Mouse (Mus musculus) limb, embryonic 13.5 days (tissue): ENCODE measurements at regions not wholly inside any gene's neighbourhood (a gene's known extent, or its start where the extent isn't known, plus 50 kb on each side); places are given as distances from the start of the nearest gene placed in this dataset.

Experiments used
- ATAC-seq: fragments of 200-750 bp; cut with Nextera tagmentation; 2 replicates; pipeline ENCODE4 v1.8.0; 2017; ENCODE audit warnings: low read depth, moderate number of reproducible peaks, moderate TSS enrichment; ENCODE audit not compliant: low FRiP score
- H3K27ac ChIP-seq: fragments of 300-500 bp; sonication (generic); 2 replicates; pipeline ENCODE4 v1.5.1; 2015; ENCODE audit warnings: inconsistent platforms, mild to moderate bottlenecking, moderate library complexity
- H3K27me3 ChIP-seq: fragments of 300-500 bp; sonication (generic); 2 replicates; pipeline ENCODE4 v1.6.1; 2015; ENCODE audit warnings: mild to moderate bottlenecking, inconsistent platforms
- H3K36me3 ChIP-seq: fragments of 300-500 bp; sonication (generic); 2 replicates; pipeline ENCODE4 v1.6.1; 2015; ENCODE audit warnings: inconsistent platforms, mild to moderate bottlenecking, moderate library complexity
- H3K4me1 ChIP-seq: fragments of 300-500 bp; sonication (generic); 2 replicates; pipeline ENCODE4 v1.6.1; 2015; ENCODE audit warnings: inconsistent platforms
- H3K4me2 ChIP-seq: fragments of 300-500 bp; sonication (generic); replicated peaks from 2 replicates; pipeline ENCODE4 v1.6.1; 2015; ENCODE audit warnings: inconsistent platforms, mild to moderate bottlenecking, moderate library complexity
- H3K4me3 ChIP-seq: fragments of 300-500 bp; sonication (generic); 2 replicates; pipeline ENCODE4 v1.5.1; 2015; ENCODE audit warnings: moderate library complexity, mild to moderate bottlenecking, inconsistent platforms
- H3K9ac ChIP-seq: fragments of 300-500 bp; sonication (generic); 2 replicates; pipeline ENCODE4 v1.6.1; 2015; ENCODE audit warnings: mild to moderate bottlenecking, inconsistent platforms
- H3K9me3 ChIP-seq: fragments of 300-500 bp; sonication (generic); 2 replicates; pipeline ENCODE4 v1.6.1; 2016; ENCODE audit warnings: inconsistent platforms
- WGBS: fragments of 180-500 bp; shearing (Covaris S2); methylation state at CpG from one replicate; pipeline ENCODE4 v1.1.7; 2015; 5-methylcytosine and 5-hydroxymethylcytosine counted together

DNA sequence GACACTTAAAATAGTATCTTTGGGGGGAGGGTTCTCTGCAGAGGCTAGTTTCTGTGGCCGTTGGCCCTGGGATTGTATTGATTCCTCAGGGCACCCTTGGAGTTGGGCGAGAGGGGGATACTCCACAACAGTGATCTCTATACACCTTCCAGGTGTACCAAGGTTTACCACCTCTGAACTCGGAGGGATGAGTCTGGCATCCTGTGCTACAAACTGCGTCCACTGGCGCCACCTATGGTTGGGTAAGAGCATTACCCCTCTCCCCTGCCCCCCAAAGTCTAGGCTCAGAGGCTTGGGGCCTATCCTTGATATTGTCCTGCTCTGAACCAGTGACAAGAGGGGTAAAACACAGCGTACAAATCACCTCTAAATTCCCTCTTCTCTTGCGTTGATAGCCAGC lies 62.2 kb downstream of the Gm17728 start:
- no peak for ATAC-seq
- Histone ChIP-seq H3K4me3 (no peak overlapping the region), H3K27me3 (no peaks in the 10 kb centered on the region), H3K36me3 (no peaks in the 10 kb centered on the region), H3K27ac (no peak overlapping the region), H3K9me3 (no peaks in the 10 kb centered on the region), H3K9ac (no peak overlapping the region), H3K4me1 (no peaks in the 10 kb centered on the region), H3K4me2 (no peak overlapping the region)
- 66% methylated on average over 7 of the region's 7 CpGs for WGBS

DNA sequence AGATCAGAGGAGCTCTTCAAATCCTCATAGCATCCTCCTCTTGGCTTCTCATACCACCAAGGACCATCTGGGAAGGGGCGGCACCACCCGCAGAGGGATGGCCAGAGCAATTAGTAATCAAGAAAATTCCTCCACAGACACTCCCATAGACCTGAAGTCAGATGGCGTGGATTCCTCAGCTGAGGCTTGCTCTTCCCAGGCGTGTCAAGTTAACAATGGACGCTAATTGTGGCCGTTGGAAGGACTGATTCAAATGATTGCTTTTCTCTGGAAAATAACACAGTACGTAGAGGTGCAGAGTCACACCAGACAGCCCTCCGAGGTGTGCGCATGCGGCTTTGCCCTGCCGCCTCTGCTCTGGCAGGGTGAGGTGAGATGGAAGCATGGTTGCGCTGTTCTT lies 62.7 kb downstream of the Gm17728 start:
- 75% methylated on average over 12 of the region's 12 CpGs for WGBS
- Histone ChIP-seq H3K9me3 (no peaks in the 10 kb centered on the region), H3K4me2 (no peak overlapping the region), H3K27ac (no peak overlapping the region), H3K4me1 (no peaks in the 10 kb centered on the region), H3K4me3 (no peak overlapping the region), H3K27me3 (no peaks in the 10 kb centered on the region), H3K36me3 (no peaks in the 10 kb centered on the region), H3K9ac (no peak overlapping the region)
- no peak for ATAC-seq

DNA sequence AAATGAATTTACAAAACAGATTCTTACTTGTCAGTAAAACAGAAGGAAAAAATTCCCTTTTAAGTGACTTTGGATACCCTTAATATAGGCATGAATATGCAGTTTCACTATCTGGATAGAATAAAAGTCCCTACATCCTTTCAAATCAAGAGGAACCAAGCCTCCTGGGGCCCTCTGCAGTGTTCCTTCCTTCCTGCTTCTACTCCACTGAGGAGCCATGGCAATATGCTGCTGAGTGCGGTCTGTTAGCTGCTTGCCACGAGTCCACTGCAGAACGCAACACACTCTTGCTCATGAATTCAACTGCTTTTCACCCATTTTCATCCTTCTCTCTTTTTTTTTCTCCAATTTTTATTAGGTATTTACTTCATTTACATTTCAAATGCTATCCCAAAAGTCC lies 107.5 kb downstream of the Gm17728 start:
- H3K4me1 ChIP-seq: no peaks in the 10 kb centered on the region
- no peaks in the 10 kb centered on the region for H3K9me3 ChIP-seq
- ATAC-seq: no peak

DNA sequence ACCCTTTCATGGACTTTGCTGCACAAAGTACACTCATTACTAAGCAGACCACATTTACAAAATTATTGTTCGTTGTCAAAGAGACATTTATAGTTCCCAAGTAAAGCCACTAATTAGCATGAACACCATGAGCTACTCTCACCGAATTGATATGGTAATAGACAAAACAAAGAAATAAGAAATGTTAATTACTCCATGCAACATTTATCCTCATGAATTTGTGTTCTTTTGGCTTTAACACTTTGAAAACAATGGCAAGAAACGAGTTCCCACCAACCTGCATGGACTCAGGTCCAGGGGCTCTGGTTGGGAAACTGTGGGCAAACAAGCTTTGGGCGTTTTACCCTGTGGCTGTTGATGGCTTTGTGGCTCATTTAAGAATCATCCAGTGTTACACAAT lies 114.2 kb downstream of the Gm17728 start:
- Histone ChIP-seq H3K4me3 (no peak overlapping the region), H3K4me1 (no peaks in the 10 kb centered on the region), H3K9ac (no peak overlapping the region), H3K9me3 (no peaks in the 10 kb centered on the region), H3K27me3 (no peaks in the 10 kb centered on the region), H3K27ac (no peak overlapping the region), H3K4me2 (no peak overlapping the region), H3K36me3 (no peaks in the 10 kb centered on the region)
- ATAC-seq: no peak
- 70% methylated on average over 4 of the region's 4 CpGs for WGBS

More for the DNA sequence above, 107.5 kb downstream of the Gm17728 start:
- Histone ChIP-seq H3K27me3 (no peaks in the 10 kb centered on the region), H3K36me3 (no peaks in the 10 kb centered on the region), H3K9ac (no peak overlapping the region), H3K4me3 (no peak overlapping the region), H3K27ac (no peak overlapping the region), H3K4me2 (no peak overlapping the region)
- 69% methylated on average over 3 of the region's 3 CpGs for WGBS

DNA sequence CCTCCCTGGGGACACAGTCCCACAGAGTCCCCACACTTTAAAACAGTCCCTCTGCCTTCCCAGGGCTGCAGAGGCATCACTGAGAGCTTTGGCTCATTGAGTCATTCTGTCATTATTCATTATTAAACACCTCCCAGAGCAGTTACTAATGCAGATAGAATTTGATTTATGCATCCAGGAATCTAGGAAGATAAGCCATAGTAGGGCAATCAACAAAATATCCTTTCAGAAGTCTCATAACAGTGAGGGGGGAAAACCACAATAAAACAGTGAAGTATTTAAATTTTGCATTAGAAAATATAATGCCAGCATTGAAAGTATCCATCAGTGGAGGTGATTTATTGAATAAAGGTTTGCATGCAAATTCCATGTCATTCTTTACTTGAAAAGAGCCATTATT lies 116.5 kb downstream of the Gm17728 start:
- Histone ChIP-seq H3K27ac (no peak overlapping the region), H3K4me1 (no peaks in the 10 kb centered on the region), H3K27me3 (no peaks in the 10 kb centered on the region), H3K9ac (no peak overlapping the region), H3K4me2 (no peak overlapping the region), H3K4me3 (no peak overlapping the region), H3K9me3 (no peaks in the 10 kb centered on the region; the same call in 1 of the 2 replicates), H3K36me3 (no peaks in the 10 kb centered on the region)
- ATAC-seq: no peak

DNA sequence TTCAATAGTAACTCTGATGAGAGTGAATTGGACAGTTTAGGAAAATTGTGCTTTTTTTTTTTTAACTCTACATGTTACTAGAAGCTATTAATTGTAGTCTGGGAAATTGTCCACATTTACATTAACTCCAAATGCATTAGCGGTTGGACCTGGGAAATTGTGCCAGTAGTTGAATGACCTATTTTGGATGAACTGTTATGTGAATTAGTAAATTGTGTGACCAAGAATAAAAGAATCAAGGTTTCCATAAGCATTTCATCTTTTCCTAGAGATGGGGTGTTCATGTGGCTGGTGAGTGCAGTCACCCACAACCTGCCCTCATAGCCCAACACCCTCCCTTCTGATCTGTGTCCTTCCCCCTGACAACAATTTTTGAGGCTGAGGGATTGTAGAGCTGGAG lies 118.3 kb downstream of the Gm17728 start:
- Histone ChIP-seq H3K27ac (no peak overlapping the region), H3K4me3 (no peak overlapping the region), H3K9ac (no peak overlapping the region), H3K4me2 (no peak overlapping the region), H3K27me3 (no peaks in the 10 kb centered on the region), H3K36me3 (no peaks in the 10 kb centered on the region), H3K9me3 (no peaks in the 10 kb centered on the region; the same call in 1 of the 2 replicates), H3K4me1 (no peaks in the 10 kb centered on the region)
- no peak for ATAC-seq
- WGBS: 93% methylated on average over 1 of the region's 1 CpGs

DNA sequence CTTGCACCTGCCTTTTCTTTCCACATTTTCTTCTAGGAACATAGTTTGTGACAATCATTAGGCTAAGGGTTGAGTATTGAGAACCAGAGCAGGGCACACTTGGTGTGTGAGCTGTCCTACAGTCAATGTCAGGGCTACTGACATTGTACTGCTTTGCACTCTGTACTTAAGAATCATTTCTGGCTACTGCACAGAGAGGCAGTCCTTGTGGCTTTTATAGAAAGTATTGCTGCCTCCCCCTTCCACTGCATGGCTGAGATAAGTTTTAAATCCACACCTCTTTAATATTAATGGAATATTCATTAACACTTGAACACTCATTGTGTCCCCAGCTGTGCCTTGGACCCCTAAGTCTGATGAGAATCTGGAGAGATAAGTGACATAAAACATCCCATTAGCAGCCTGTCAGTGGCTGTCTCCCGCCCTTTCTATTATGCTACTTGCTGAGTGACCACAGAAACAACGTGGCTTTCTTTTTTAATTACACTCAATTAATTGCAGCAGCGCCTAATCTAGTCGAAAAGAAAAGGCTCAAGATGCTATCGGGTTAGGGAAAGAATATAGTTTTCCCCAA lies 121.5 kb downstream of the Gm17728 start:
- no peak for ATAC-seq
- Histone ChIP-seq H3K36me3 (no peaks in the 10 kb centered on the region), H3K27me3 (no peaks in the 10 kb centered on the region), H3K27ac (no peak overlapping the region), H3K4me2 (no peak overlapping the region), H3K4me1 (no peaks in the 10 kb centered on the region), H3K4me3 (no peak overlapping the region), H3K9me3 (no peaks in the 10 kb centered on the region; the same call in 1 of the 2 replicates), H3K9ac (no peak overlapping the region)
- 81% methylated on average over 5 of the region's 5 CpGs for WGBS

DNA sequence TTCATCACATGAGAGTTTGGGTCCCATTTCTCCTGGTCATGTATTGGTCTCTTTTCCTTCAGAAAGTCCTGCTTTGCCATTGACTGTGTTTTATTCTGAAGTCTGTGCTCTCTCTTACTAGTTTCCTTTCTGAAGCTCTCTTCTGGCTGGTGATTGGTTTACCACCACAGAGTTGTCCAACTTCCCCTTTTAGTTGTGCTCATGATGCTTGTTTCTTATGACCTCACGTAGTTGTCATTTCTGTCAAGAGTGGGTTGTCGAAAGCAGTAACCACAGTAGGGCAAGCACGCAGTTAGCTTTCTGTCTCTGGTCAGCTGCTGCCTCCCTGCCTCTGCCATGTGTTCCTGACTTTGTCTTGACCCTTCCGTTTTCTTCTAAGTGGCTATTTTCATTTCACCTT lies 112.0 kb downstream of the Pabpc6 start:
- H3K4me3 ChIP-seq: no peak overlapping the region
- H3K9me3 ChIP-seq: no peaks in the 10 kb centered on the region
- WGBS: 78% methylated on average over 4 of the region's 4 CpGs
- no peak overlapping the region for H3K4me2 ChIP-seq
- no peaks in the 10 kb centered on the region for H3K36me3 ChIP-seq
- no peak for ATAC-seq
- no peak overlapping the region for H3K9ac ChIP-seq
- no peaks in the 10 kb centered on the region for H3K27me3 ChIP-seq
- no peak overlapping the region for H3K27ac ChIP-seq
- H3K4me1 ChIP-seq: no peaks in the 10 kb centered on the region

DNA sequence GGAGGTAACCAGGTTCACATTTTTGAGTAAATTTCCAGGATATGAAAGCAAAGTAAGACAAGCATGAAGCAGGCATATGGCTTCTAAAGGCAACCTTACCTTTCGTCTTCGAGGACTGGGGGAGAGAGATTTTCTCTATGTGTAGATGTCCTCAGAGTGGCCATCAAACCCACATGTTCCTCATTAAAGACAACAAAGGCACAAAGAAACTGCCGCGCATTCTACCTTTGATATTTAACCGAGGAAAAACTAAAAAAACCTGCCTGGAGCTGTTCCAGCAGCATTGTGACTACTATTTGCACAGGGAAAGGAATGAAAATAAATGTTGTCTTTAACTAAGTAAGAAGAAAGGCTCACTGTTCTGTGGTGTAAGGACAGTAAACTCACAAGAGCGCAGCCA lies 102.7 kb downstream of the Pabpc6 start:
- Histone ChIP-seq H3K36me3 (no peaks in the 10 kb centered on the region), H3K4me1 (peaks cover 7% of the 10 kb centered on the region), H3K9ac (no peak overlapping the region), H3K4me2 (0 out of 2 replicates have a peak overlapping the region, but pooled peaks have one; percentile 7), H3K4me3 (no peak overlapping the region), H3K27me3 (no peaks in the 10 kb centered on the region), H3K27ac (no peak overlapping the region), H3K9me3 (no peaks in the 10 kb centered on the region)
- no peak for ATAC-seq
- 20% methylated on average over 6 of the region's 6 CpGs for WGBS

DNA sequence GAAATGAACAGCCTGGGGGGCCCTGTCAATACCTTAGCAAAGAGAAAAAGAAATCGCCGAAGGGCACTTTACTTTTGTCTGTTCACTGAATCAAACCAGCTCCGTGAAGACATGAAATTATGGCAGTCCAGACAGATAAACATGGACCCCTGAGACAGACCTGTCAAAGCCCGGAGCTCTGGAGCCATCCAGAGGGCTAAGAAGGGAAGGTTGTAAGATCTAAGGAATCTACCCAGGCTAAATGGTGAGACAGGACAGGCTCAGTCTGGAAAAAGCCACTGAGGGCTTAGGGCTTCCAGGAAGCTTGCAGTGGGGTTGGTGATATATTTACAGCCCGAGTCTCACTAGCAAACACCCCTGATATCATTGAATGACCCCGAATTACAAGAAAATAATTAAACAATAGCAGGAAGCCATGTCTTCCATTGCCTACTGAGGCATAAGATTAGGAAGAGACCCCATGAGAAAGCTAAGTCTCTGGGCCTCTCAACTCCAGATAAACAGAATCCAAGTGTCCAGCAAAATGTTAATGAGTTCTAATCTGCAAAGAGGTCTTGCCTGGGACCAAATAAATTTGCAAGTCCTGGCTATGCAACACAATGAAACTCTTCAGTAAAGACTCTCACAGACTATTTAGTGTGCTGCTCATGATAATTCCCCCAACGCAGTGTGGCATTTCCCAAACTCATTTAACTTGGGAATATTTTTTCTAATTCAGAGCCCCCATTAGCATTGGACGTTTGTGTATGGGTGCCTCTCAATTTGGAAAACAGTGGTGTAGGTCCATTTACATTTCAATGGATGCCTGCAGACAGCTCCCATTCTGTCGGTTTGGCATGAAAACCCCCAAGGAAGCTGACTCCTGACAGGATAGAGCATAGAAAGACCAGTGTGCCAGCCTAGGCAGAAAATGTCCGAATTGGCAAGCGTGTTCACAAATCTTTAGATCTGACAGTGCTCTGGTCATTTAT lies 89.8 kb downstream of the Pabpc6 start:
- H3K27ac ChIP-seq: no peak overlapping the region
- H3K4me1 ChIP-seq: no peaks in the 10 kb centered on the region
- no peaks in the 10 kb centered on the region for H3K36me3 ChIP-seq
- no peak overlapping the region for H3K9ac ChIP-seq
- H3K4me2 ChIP-seq: no peak overlapping the region
- no peaks in the 10 kb centered on the region for H3K9me3 ChIP-seq
- no peaks in the 10 kb centered on the region for H3K27me3 ChIP-seq
- H3K4me3 ChIP-seq: no peak overlapping the region
- 46% methylated on average over 11 of the region's 11 CpGs for WGBS
- no peak for ATAC-seq

DNA sequence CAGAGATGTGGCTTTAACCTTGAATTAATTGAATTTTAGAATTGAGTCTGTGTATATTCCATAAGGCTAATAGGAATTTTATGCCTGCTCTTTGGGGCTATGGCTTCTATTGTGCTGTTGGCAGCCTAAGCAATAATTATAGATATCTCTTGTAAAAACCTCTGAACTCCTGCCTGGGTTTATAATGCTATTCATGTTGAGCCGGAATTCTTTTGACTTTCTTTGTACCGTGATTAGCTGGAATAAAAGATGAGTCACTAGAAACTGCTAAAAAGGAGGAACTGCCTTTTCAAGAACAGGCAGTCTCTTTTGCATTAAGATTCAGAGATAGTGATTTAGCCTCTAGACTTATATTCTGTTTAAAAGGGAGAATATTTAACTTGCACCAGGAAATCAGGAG lies 71.4 kb downstream of the Pabpc6 start:
- no peak overlapping the region for H3K27ac ChIP-seq
- no peak overlapping the region for H3K9ac ChIP-seq
- 80% methylated on average over 2 of the region's 2 CpGs for WGBS
- no peaks in the 10 kb centered on the region for H3K27me3 ChIP-seq
- no peaks in the 10 kb centered on the region for H3K4me1 ChIP-seq
- no peak for ATAC-seq
- H3K36me3 ChIP-seq: no peaks in the 10 kb centered on the region
- H3K9me3 ChIP-seq: 0 out of 2 replicates have a peak, but pooled peaks cover 3% of the 10 kb centered on the region
- H3K4me3 ChIP-seq: no peak overlapping the region
- H3K4me2 ChIP-seq: no peak overlapping the region

DNA sequence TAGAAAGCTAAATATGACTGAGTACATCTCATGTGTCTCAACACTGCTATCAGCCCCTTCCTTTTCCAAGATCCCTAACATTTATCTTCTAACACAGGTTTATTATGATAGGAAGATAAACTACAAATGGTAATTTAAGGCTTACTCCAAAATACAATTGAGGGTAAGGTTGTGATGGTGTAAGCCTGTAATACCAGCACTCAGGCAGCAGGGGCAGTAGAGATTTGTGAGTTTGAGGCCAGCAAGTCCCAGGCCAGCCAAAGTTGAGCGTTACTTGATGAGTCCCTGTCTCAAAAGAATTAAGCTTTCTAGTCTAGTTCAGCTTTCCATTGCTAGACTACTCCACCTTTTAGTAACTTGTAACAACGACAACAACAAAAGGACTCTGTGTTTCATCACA lies 69.1 kb downstream of the Pabpc6 start:
- Histone ChIP-seq H3K27me3 (no peaks in the 10 kb centered on the region), H3K4me2 (no peak overlapping the region), H3K9me3 (0 out of 2 replicates have a peak, but pooled peaks cover 3% of the 10 kb centered on the region), H3K9ac (no peak overlapping the region), H3K4me1 (no peaks in the 10 kb centered on the region), H3K4me3 (no peak overlapping the region), H3K27ac (no peak overlapping the region), H3K36me3 (no peaks in the 10 kb centered on the region)
- no peak for ATAC-seq
- 67% methylated on average over 2 of the region's 2 CpGs for WGBS
